Mouse (Mus musculus): ENCODE measurements around the gene Nfatc3. TPM values are rescaled to one million over a fixed set of nuclear protein-coding genes. Genes with fewer than 3 reads are reported as not detected.

Nfatc3 gene
- polyA plus RNA-seq, 1 experiment from 2014 or later = 3.9 TPM

DNA sequence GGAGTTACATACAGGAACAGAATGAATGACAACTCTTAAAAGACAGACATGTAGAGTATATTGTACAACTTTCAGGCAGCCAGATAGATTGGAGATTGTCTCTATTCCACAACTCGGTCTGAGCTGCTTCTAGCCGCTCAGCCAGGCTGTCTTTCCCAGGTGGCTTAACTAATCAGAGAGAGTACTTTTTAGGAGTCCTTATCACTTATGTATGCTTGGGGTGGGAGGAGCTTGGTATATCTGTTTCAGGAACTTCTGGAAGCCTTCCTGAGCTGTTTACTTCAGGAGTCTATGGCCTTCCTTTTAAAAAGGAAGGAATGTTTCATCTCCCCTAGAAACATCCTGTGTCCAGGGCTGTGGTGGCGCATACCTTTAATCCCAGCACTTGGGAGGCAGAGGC, 40.6 kb upstream of the Nfatc3 start:
- no peak overlapping the region for H3K27ac ChIP-seq
- WGBS = 91% methylated on average over 3 of the region's 3 CpGs
- no peak for TF ChIP-seq CTCF (IDR thresholded peaks at IDR 0.05; ENCODE audit: low read depth)

DNA sequence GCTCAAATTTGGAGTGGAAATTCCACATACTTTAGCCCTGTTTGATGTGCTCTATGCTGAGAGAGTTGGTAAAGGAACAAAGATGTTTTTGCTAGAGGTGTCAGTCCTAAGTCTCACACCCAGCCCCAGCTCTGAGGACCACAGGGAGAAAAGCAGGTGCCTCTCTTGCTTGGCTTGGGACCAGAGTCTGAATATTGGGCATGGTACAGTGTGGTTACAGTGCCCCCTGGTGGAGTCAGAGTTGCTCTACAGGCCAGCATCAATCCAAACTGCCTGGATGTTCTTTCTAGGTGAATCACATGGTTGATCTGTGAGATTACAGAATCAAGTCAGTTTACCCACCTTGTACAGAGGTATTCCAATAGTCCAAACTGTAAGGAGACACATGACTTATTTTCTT, 36.2 kb upstream of the Nfatc3 start:
- no peak overlapping the region for H3K4me3 ChIP-seq (replicated peaks; ENCODE audit: low read depth, low read length)
- no peaks in the 10 kb centered on the region for H3K9me3 ChIP-seq (replicated peaks; ENCODE audit: low read length)
- H3K9ac ChIP-seq (ENCODE audit: low read depth, low read length) = no peak overlapping the region
- peak; percentile 83 for DNase-seq (ENCODE audit: low spot score)
- H3K4me2 ChIP-seq (ENCODE audit: low read length) = no peak overlapping the region
- no peak for ATAC-seq (replicated peaks; ENCODE audit: low FRiP score, low read depth)
- no peak overlapping the region for H3K27ac ChIP-seq
- H3K4me1 ChIP-seq (replicated peaks; ENCODE audit: insufficient read depth, low read length) = no peaks in the 10 kb centered on the region
- H3K36me3 ChIP-seq (ENCODE audit: insufficient read depth, low read length) = no peaks in the 10 kb centered on the region
- TF ChIP-seq CTCF (IDR thresholded peaks at IDR 0.05; ENCODE audit: low read depth) = peak; percentile 98
- no peaks in the 10 kb centered on the region for H3K27me3 ChIP-seq (ENCODE audit: insufficient read depth, low read length)

More for the DNA sequence above, 40.6 kb upstream of the Nfatc3 start:
- no peaks in the 10 kb centered on the region for H3K27me3 ChIP-seq (ENCODE audit: insufficient read depth, low read length)
- ATAC-seq (replicated peaks; ENCODE audit: low FRiP score, low read depth) = no peak
- H3K9me3 ChIP-seq (replicated peaks; ENCODE audit: low read length) = no peaks in the 10 kb centered on the region
- H3K4me1 ChIP-seq (replicated peaks; ENCODE audit: insufficient read depth, low read length) = no peaks in the 10 kb centered on the region
- no peak overlapping the region for H3K4me3 ChIP-seq (replicated peaks; ENCODE audit: low read depth, low read length)
- no peak overlapping the region for H3K9ac ChIP-seq (ENCODE audit: low read depth, low read length)
- DNase-seq (ENCODE audit: low spot score) = no peak
- H3K4me2 ChIP-seq (ENCODE audit: low read length) = no peak overlapping the region
- H3K36me3 ChIP-seq (ENCODE audit: insufficient read depth, low read length) = no peaks in the 10 kb centered on the region

DNA sequence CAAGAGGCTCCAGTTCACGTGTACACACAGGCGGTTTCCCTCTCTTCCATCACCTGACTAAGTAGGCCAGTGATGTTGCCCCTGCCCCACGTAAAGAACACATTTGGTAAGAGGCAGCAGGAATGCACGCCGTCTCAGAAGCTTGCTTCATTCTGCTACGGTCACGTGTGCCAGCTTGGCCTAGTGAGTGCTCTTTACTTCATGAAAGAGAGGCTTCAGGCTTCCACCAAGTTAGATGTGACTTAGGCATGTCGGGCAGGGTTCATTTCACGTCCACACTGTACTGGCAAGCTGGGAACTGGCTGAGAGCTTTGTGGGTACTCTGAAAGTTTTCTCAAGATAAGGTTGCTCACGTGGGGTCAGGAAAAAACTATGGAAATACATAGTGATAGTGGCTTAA, 19.9 kb upstream of the Nfatc3 start:
- no peak for DNase-seq (ENCODE audit: low spot score)

DNA sequence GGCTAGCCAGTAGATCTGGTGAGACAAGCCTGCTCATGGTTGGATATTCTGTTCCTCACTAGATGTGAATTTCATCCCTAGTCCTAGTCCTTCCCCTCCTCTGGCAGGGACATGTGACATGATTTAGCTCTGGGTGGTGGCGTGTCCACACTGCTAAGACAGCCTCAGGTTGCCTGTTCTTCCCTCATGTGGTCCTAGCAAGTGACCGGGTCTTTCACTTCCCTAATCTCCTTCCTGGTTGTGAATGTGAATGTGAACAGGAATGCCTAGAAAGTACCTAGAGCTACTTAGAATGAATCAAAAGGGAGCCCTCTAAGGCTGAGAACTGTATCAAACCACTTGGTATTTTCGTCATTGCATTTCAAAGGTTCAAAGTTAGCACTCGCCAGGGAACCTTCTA, 19.0 kb upstream of the Nfatc3 start:
- no peak overlapping the region for H3K27ac ChIP-seq
- 83% methylated on average over 4 of the region's 4 CpGs for WGBS
- no peaks in the 10 kb centered on the region for H3K9me3 ChIP-seq (replicated peaks; ENCODE audit: low read length)
- TF ChIP-seq CTCF (IDR thresholded peaks at IDR 0.05; ENCODE audit: low read depth) = no peak
- H3K27me3 ChIP-seq (ENCODE audit: insufficient read depth, low read length) = no peaks in the 10 kb centered on the region
- H3K4me2 ChIP-seq (ENCODE audit: low read length) = no peak overlapping the region
- H3K4me1 ChIP-seq (replicated peaks; ENCODE audit: insufficient read depth, low read length) = no peaks in the 10 kb centered on the region
- H3K9ac ChIP-seq (ENCODE audit: low read depth, low read length) = no peak overlapping the region
- H3K4me3 ChIP-seq (replicated peaks; ENCODE audit: low read depth, low read length) = no peak overlapping the region
- DNase-seq (ENCODE audit: low spot score) = no peak
- no peaks in the 10 kb centered on the region for H3K36me3 ChIP-seq (ENCODE audit: insufficient read depth, low read length)
- no peak for ATAC-seq (replicated peaks; ENCODE audit: low FRiP score, low read depth)

More for the DNA sequence above, 19.9 kb upstream of the Nfatc3 start:
- Histone ChIP-seq H3K27ac (no peak overlapping the region), H3K9me3 (replicated peaks; ENCODE audit: low read length) (no peaks in the 10 kb centered on the region), H3K27me3 (ENCODE audit: insufficient read depth, low read length) (no peaks in the 10 kb centered on the region), H3K9ac (ENCODE audit: low read depth, low read length) (no peak overlapping the region), H3K4me3 (replicated peaks; ENCODE audit: low read depth, low read length) (no peak overlapping the region), H3K4me2 (ENCODE audit: low read length) (no peak overlapping the region), H3K36me3 (ENCODE audit: insufficient read depth, low read length) (no peaks in the 10 kb centered on the region), H3K4me1 (replicated peaks; ENCODE audit: insufficient read depth, low read length) (no peaks in the 10 kb centered on the region)
- TF ChIP-seq CTCF (IDR thresholded peaks at IDR 0.05; ENCODE audit: low read depth) = no peak
- whole genome bisulfite sequencing = 91% methylated on average over 10 of the region's 10 CpGs
- no peak for ATAC-seq (replicated peaks; ENCODE audit: low FRiP score, low read depth)

DNA sequence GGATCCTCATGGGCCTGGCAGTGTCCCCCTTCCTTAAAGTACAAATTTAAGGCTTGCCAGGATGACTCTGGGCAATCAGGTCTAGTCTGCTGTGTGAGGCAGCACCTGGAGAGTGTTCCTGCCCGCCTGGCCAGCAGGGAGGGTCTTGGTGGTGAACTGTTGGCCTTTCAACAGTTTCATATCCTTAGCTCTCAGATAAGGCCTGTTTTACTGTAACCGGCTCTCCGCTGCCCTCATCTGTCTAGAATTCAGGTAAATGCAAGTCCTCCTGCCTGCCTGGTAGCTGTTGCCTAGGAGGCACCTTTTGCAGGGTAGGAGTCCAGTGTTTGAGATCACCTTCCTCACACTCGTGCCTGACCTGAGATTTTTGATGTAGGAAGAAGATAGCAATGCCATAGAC, 18.4 kb upstream of the Nfatc3 start:
- DNase-seq (ENCODE audit: low spot score) = no peak
- H3K27ac ChIP-seq = no peak overlapping the region
- no peaks in the 10 kb centered on the region for H3K27me3 ChIP-seq (ENCODE audit: insufficient read depth, low read length)
- no peaks in the 10 kb centered on the region for H3K4me1 ChIP-seq (replicated peaks; ENCODE audit: insufficient read depth, low read length)
- no peak for ATAC-seq (replicated peaks; ENCODE audit: low FRiP score, low read depth)
- whole genome bisulfite sequencing = 72% methylated on average over 4 of the region's 4 CpGs
- H3K9ac ChIP-seq (ENCODE audit: low read depth, low read length) = no peak overlapping the region
- no peak overlapping the region for H3K4me2 ChIP-seq (ENCODE audit: low read length)
- no peak for TF ChIP-seq CTCF (IDR thresholded peaks at IDR 0.05; ENCODE audit: low read depth)
- H3K9me3 ChIP-seq (replicated peaks; ENCODE audit: low read length) = no peaks in the 10 kb centered on the region
- H3K36me3 ChIP-seq (ENCODE audit: insufficient read depth, low read length) = no peaks in the 10 kb centered on the region
- no peak overlapping the region for H3K4me3 ChIP-seq (replicated peaks; ENCODE audit: low read depth, low read length)

DNA sequence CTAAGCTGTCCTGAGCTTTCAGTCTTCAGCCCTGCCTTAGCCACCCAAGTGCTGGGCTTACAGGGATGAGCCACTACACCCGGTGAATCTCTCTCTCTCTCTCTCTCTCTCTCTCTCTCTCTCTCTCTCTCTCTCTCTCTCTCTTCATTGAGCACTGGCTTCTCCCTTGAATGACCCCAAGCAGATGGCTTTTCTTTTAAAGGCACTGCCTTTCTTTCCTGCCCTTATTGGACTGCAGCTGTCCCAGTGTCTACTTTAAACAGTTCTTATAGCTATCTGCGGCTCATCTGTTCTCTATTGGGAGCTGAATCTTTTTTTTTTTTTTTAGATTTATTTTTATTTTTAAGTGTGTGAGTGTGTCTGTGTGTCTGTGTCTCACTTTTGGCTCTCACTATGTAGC, 15.6 kb upstream of the Nfatc3 start:
- no peaks in the 10 kb centered on the region for H3K36me3 ChIP-seq (ENCODE audit: insufficient read depth, low read length)
- H3K9ac ChIP-seq (ENCODE audit: low read depth, low read length) = no peak overlapping the region
- H3K4me2 ChIP-seq (ENCODE audit: low read length) = no peak overlapping the region
- no peak for DNase-seq (ENCODE audit: low spot score)
- no peaks in the 10 kb centered on the region for H3K27me3 ChIP-seq (ENCODE audit: insufficient read depth, low read length)
- no peak overlapping the region for H3K27ac ChIP-seq
- no peaks in the 10 kb centered on the region for H3K9me3 ChIP-seq (replicated peaks; ENCODE audit: low read length)
- no peaks in the 10 kb centered on the region for H3K4me1 ChIP-seq (replicated peaks; ENCODE audit: insufficient read depth, low read length)
- H3K4me3 ChIP-seq (replicated peaks; ENCODE audit: low read depth, low read length) = no peak overlapping the region
- no peak for TF ChIP-seq CTCF (IDR thresholded peaks at IDR 0.05; ENCODE audit: low read depth)
- 81% methylated on average over 2 of the region's 2 CpGs for WGBS
- ATAC-seq (replicated peaks; ENCODE audit: low FRiP score, low read depth) = no peak

DNA sequence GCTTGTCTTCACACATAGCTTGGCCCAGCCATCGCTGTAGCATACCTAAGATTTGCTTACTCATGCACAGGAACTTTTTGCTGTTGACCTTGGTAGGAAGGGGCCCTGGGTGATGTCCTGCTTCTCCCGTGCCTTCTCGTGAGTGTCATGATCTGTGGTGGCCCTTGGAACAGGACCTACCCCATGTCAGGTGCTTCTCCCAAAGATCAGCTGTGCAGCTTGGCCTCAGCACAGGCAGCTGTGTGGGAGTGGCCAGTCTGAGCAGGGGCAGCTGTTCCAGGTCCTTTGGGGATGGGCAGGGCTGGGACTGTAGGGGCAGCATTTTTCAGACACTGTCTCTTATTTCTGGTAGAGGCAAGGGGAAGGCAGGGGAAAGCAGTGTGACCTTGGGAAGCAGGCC, 14.5 kb upstream of the Nfatc3 start:
- Histone ChIP-seq H3K36me3 (ENCODE audit: insufficient read depth, low read length) (no peaks in the 10 kb centered on the region), H3K27ac (no peak overlapping the region), H3K27me3 (ENCODE audit: insufficient read depth, low read length) (no peaks in the 10 kb centered on the region), H3K9ac (ENCODE audit: low read depth, low read length) (no peak overlapping the region), H3K4me2 (ENCODE audit: low read length) (no peak overlapping the region), H3K9me3 (replicated peaks; ENCODE audit: low read length) (no peaks in the 10 kb centered on the region), H3K4me3 (replicated peaks; ENCODE audit: low read depth, low read length) (no peak overlapping the region), H3K4me1 (replicated peaks; ENCODE audit: insufficient read depth, low read length) (no peaks in the 10 kb centered on the region)
- 33% methylated on average over 3 of the region's 3 CpGs for WGBS
- ATAC-seq (replicated peaks; ENCODE audit: low FRiP score, low read depth) (peak; percentile 63), DNase-seq (ENCODE audit: low spot score) (peak; percentile 54)
- TF ChIP-seq CTCF (IDR thresholded peaks at IDR 0.05; ENCODE audit: low read depth) = no peak
